Mouse (Mus musculus): Measurements from ENCODE around the gene Olfr154. TPM values are rescaled to one million over a fixed set of nuclear protein-coding genes. Genes with fewer than 3 reads are reported as not detected.
"Not testable (repeated sequence)": the region's sequence is repeated elsewhere in the genome, so short reads cannot be mapped to it uniquely, and the experiment has no call there.

Gene Olfr154
- polyA plus RNA-seq (2012; fragmentation: generic; extraction: Trizol) = not detected
- long read RNA-seq, experiment 1 = 0 reads
- long read RNA-seq, experiment 2 = 0 reads

DNA sequence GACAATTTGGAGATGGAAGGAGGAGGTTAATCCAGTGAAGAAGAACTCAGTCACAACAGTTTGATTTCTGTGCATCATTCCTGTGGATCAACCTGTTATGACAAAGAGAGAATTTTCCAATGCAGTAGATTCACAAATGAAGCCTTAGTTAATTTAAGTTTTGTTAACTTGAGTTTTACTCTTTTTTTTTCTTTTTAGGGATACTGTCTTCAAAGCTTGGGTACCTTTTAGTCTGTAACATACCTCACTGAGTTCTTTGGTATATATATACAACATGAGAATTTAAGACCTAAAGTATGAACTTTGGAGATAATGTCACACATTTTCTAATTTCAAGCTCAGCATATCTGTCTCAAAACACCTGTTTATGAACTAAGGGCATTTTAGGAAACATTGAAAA lies at the start of gene Olfr154:
Gene Olfr154 (minus strand): TSS at position 101 of the 400 bp plus-strand sequence.
- H3ac ChIP-seq (ENCODE audit: control insufficient read depth, insufficient read length, low read depth); H3K4me3 ChIP-seq (ENCODE audit: insufficient read depth, poor library complexity, severe bottlenecking); H3K79me3 ChIP-seq (ENCODE audit: low read depth): not testable (repeated sequence)

DNA sequence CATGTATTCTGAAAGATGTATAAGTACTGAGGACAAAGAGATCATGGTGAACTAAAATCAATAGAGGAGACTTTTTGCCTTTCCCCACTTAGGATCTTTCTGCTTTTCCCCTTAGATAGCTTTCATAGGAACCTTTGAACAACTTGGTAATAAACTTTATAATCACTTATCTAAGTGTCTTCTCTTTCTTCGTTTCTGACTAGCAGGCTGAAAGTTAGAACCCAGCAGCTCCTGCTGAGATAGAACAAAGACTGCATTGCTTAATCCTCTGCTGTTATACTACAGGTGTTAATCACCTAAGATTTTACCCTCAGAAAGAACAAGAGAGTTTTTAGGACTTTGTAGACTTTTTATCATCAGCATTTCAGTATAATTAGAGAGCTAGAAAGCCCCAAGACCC lies 46.9 kb upstream of the Olfr154 start:
- H3K4me3 ChIP-seq (ENCODE audit: insufficient read depth, poor library complexity, severe bottlenecking) = no peak overlapping the region
- H3K27me3 ChIP-seq (ENCODE audit: control insufficient read depth, insufficient read depth, insufficient read length) = no peaks in the 10 kb centered on the region
- H3K79me2 ChIP-seq (ENCODE audit: control insufficient read depth, insufficient read depth) = no peaks in the 10 kb centered on the region
- no peaks in the 10 kb centered on the region for H3K79me3 ChIP-seq (ENCODE audit: low read depth)
- no peak overlapping the region for H3ac ChIP-seq (ENCODE audit: control insufficient read depth, insufficient read length, low read depth)
- no peaks in the 10 kb centered on the region for H3K36me3 ChIP-seq (ENCODE audit: control insufficient read depth, insufficient read depth)
- TF ChIP-seq USF1 (IDR thresholded peaks at IDR 0.05; ENCODE audit: low read depth) (no peak), CTCF (IDR thresholded peaks at IDR 0.05; ENCODE audit: control insufficient read depth, insufficient read depth, insufficient read length) (no peak), MYOD1 (IDR thresholded peaks at IDR 0.05; ENCODE audit: control insufficient read depth, insufficient read length, low read depth) (no peak), MAX (IDR thresholded peaks at IDR 0.05) (no peak), MYOG (IDR thresholded peaks at IDR 0.05; ENCODE audit: control insufficient read depth, extremely low read depth, insufficient read length) (no peak), FOSL1 (IDR thresholded peaks at IDR 0.05; ENCODE audit: insufficient read depth, low read length, poor library complexity, severe bottlenecking) (no peak), CEBPB (IDR thresholded peaks at IDR 0.05; ENCODE audit: low read depth) (no peak)

More for the DNA sequence above, at the start of gene Olfr154:
- H3K79me2 ChIP-seq (ENCODE audit: control insufficient read depth, insufficient read depth); H3K27me3 ChIP-seq (ENCODE audit: control insufficient read depth, insufficient read depth, insufficient read length); H3K36me3 ChIP-seq (ENCODE audit: control insufficient read depth, insufficient read depth): not testable (repeated sequence)

DNA sequence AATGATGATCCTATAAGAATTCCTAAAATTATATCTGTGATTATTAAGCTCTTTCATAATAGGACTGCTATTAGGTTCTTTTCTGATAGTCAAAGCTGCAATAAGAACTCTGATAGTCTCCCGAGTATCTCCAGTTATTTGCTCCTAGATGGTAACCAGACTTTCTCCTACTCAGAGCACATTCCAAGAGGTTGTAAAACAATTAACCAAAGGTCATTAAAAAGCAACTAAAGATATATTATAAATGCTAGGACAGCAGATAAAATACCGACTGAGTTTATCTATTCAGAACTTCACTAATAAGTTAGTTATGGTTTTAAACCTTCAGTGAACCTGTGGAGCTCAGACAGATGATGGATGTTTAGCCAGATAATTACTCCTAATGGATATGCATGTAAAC lies 46.4 kb upstream of the Olfr154 start:
- not testable (repeated sequence) for H3K4me3 ChIP-seq (ENCODE audit: insufficient read depth, poor library complexity, severe bottlenecking); H3K27me3 ChIP-seq (ENCODE audit: control insufficient read depth, insufficient read depth, insufficient read length); H3K79me2 ChIP-seq (ENCODE audit: control insufficient read depth, insufficient read depth); H3K36me3 ChIP-seq (ENCODE audit: control insufficient read depth, insufficient read depth); H3ac ChIP-seq (ENCODE audit: control insufficient read depth, insufficient read length, low read depth); H3K79me3 ChIP-seq (ENCODE audit: low read depth)

DNA sequence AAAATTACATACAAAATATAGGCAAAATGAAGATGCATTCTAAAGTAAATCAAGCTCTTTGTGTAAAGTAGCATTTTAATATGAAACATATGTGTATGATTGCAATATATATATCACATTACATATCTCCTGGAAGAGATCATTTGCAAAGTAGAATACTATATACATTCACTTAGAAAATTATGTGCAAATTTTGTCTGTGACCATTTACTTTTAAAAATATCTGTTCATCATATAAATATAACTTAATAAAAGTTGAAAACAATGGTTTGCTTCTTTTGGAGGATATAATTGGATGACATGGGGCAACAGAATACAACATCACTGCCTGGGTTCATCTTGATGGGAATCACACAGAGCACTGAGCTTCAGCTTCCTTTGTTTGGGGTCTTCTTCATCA lies 24.9 kb upstream of the Olfr154 start, which contains the start of gene Olfr1008:
Gene Olfr1008 (plus strand): TSS at position 301 of the 400 bp plus-strand sequence.
- no peak within 1 kb of the TSS for H3ac ChIP-seq (ENCODE audit: control insufficient read depth, insufficient read length, low read depth)
- H3K4me3 ChIP-seq (ENCODE audit: insufficient read depth, poor library complexity, severe bottlenecking) = no peak within 1 kb of the TSS
- H3K36me3 ChIP-seq (ENCODE audit: control insufficient read depth, insufficient read depth) = no peaks in the 10 kb centered on the region
- no peaks in the 10 kb centered on the region for H3K79me3 ChIP-seq (ENCODE audit: low read depth)
- no peaks in the 10 kb centered on the region for H3K79me2 ChIP-seq (ENCODE audit: control insufficient read depth, insufficient read depth)
- no peak for TF ChIP-seq USF1 (IDR thresholded peaks at IDR 0.05; ENCODE audit: low read depth)
- no peaks in the 10 kb centered on the region for H3K27me3 ChIP-seq (ENCODE audit: control insufficient read depth, insufficient read depth, insufficient read length)

DNA sequence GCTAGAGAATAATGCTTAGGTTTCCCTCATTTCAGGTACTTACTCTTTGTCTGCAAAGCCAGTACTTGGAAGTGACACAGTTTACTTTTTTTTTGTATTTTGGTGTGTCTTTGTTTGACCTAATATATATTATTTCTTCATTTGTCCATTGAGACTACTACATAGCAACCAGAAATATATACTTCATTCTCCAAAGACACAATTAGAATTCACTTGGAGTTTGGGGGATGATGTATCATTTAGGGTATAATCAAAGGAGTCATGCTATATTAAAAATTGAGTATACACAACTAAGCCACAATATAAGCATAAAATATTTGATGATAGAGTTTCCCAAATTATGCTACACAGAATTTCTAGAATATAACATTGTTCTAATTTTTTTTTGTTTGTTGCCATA lies 14.4 kb upstream of the Olfr154 start, which contains the start of gene Olfr1006:
Gene Olfr1006 (minus strand): TSS at position 101 of the 400 bp plus-strand sequence.
- Histone ChIP-seq H3K36me3 (ENCODE audit: control insufficient read depth, insufficient read depth) (no peaks in the 10 kb centered on the region), H3K4me3 (ENCODE audit: insufficient read depth, poor library complexity, severe bottlenecking) (no peak within 1 kb of the TSS), H3ac (ENCODE audit: control insufficient read depth, insufficient read length, low read depth) (no peak within 1 kb of the TSS), H3K27me3 (ENCODE audit: control insufficient read depth, insufficient read depth, insufficient read length) (no peaks in the 10 kb centered on the region), H3K79me3 (ENCODE audit: low read depth) (no peaks in the 10 kb centered on the region), H3K79me2 (ENCODE audit: control insufficient read depth, insufficient read depth) (no peaks in the 10 kb centered on the region)
- TF ChIP-seq MYOD1 (IDR thresholded peaks at IDR 0.05; ENCODE audit: control insufficient read depth, insufficient read length, low read depth) (no peak), MAX (IDR thresholded peaks at IDR 0.05) (no peak), MYOG (IDR thresholded peaks at IDR 0.05; ENCODE audit: control insufficient read depth, extremely low read depth, insufficient read length) (no peak)

DNA sequence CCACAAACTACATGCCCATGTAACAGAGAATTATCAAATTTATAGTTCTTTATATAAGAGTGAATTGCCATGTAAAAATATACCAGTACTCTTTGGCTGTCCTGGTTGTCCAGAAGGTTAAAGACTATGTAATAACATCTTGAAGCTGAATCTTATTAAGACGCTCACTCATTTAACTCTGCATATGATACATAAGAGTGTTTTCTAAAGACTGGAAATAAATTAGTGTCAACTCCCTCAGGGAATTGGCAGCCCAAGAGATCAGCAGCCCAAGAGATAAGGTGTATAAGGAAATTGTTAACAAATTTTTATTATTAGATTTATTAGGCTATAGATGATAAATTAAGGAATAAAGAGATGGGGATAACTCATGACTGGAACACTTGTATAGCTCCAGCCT lies 13.7 kb downstream of the Olfr154 start, which contains the start of gene Olfr1002:
Gene Olfr1002 (minus strand): TSS at position 101 of the 400 bp plus-strand sequence.
- H3K36me3 ChIP-seq (ENCODE audit: control insufficient read depth, insufficient read depth) = no peaks in the 10 kb centered on the region
- H3K27me3 ChIP-seq (ENCODE audit: control insufficient read depth, insufficient read depth, insufficient read length) = no peaks in the 10 kb centered on the region
- no peak within 1 kb of the TSS for H3ac ChIP-seq (ENCODE audit: control insufficient read depth, insufficient read length, low read depth)
- no peak for TF ChIP-seq MYOD1 (IDR thresholded peaks at IDR 0.05; ENCODE audit: control insufficient read depth, insufficient read length, low read depth)
- TF ChIP-seq MAX (IDR thresholded peaks at IDR 0.05) = no peak
- TF ChIP-seq FOSL1 (IDR thresholded peaks at IDR 0.05; ENCODE audit: insufficient read depth, low read length, poor library complexity, severe bottlenecking) = no peak
- no peaks in the 10 kb centered on the region for H3K79me2 ChIP-seq (ENCODE audit: control insufficient read depth, insufficient read depth)
- no peak within 1 kb of the TSS for H3K4me3 ChIP-seq (ENCODE audit: insufficient read depth, poor library complexity, severe bottlenecking)
- no peaks in the 10 kb centered on the region for H3K79me3 ChIP-seq (ENCODE audit: low read depth)

Other genes with a start within 250 kb of the Olfr154 start
- gene Olfr993, start 249.6 kb downstream of the Olfr154 start, polyA plus RNA-seq (2012; fragmentation: generic; extraction: Trizol) = not detected
- not detected for gene Olfr994, start 228.0 kb downstream of the Olfr154 start, polyA plus RNA-seq (2012; fragmentation: generic; extraction: Trizol)
- not detected for gene Olfr995, start 220.8 kb downstream of the Olfr154 start, polyA plus RNA-seq (2012; fragmentation: generic; extraction: Trizol)
- not detected for gene 4833423E24Rik, start 145.4 kb downstream of the Olfr154 start, polyA plus RNA-seq (2012; fragmentation: generic; extraction: Trizol)
- not detected for gene Olfr996, start 85.2 kb downstream of the Olfr154 start, polyA plus RNA-seq (2012; fragmentation: generic; extraction: Trizol)
- not detected for gene Olfr998, start 75.5 kb downstream of the Olfr154 start, polyA plus RNA-seq (2012; fragmentation: generic; extraction: Trizol)
- not detected for gene Olfr1000, start 52.6 kb downstream of the Olfr154 start, polyA plus RNA-seq (2012; fragmentation: generic; extraction: Trizol)
- not detected for gene Olfr1002, start 13.8 kb downstream of the Olfr154 start, polyA plus RNA-seq (2012; fragmentation: generic; extraction: Trizol)
- not detected for gene Olfr1006, start 14.3 kb upstream of the Olfr154 start, polyA plus RNA-seq (2012; fragmentation: generic; extraction: Trizol)
- gene Olfr1008, start 25.0 kb upstream of the Olfr154 start, polyA plus RNA-seq (2012; fragmentation: generic; extraction: Trizol) = not detected
- not detected for gene Olfr1009, start 51.0 kb upstream of the Olfr154 start, polyA plus RNA-seq (2012; fragmentation: generic; extraction: Trizol)
- not detected for gene Olfr1012, start 98.3 kb upstream of the Olfr154 start, polyA plus RNA-seq (2012; fragmentation: generic; extraction: Trizol)
- gene Olfr1013, start 102.6 kb upstream of the Olfr154 start, polyA plus RNA-seq (2012; fragmentation: generic; extraction: Trizol) = not detected
- gene Olfr1014, start 108.3 kb upstream of the Olfr154 start, polyA plus RNA-seq (2012; fragmentation: generic; extraction: Trizol) = not detected
- not detected for gene Olfr1015, start 117.6 kb upstream of the Olfr154 start, polyA plus RNA-seq (2012; fragmentation: generic; extraction: Trizol)
- gene Olfr1016, start 138.1 kb upstream of the Olfr154 start, polyA plus RNA-seq (2012; fragmentation: generic; extraction: Trizol) = not detected
- gene Olfr1018, start 154.0 kb upstream of the Olfr154 start, polyA plus RNA-seq (2012; fragmentation: generic; extraction: Trizol) = not detected
- gene Olfr1019, start 181.0 kb upstream of the Olfr154 start, polyA plus RNA-seq (2012; fragmentation: generic; extraction: Trizol) = not detected
- not detected for gene Olfr1020, start 182.6 kb upstream of the Olfr154 start, polyA plus RNA-seq (2012; fragmentation: generic; extraction: Trizol)
- gene Olfr1022, start 204.1 kb upstream of the Olfr154 start, polyA plus RNA-seq (2012; fragmentation: generic; extraction: Trizol) = not detected
- not detected for gene Olfr1023, start 221.2 kb upstream of the Olfr154 start, polyA plus RNA-seq (2012; fragmentation: generic; extraction: Trizol)
- not detected for gene Olfr1024, start 240.6 kb upstream of the Olfr154 start, polyA plus RNA-seq (2012; fragmentation: generic; extraction: Trizol)

Measured in C2C12 (cell line).